Mouse (Mus musculus): Measurements from ENCODE around the gene Sprtn. TPM values are rescaled to one million over a fixed set of nuclear protein-coding genes. Genes with fewer than 3 reads are reported as not detected.

The Sprtn gene
- polyA plus RNA-seq, 1 experiment = 13.3 TPM

DNA sequence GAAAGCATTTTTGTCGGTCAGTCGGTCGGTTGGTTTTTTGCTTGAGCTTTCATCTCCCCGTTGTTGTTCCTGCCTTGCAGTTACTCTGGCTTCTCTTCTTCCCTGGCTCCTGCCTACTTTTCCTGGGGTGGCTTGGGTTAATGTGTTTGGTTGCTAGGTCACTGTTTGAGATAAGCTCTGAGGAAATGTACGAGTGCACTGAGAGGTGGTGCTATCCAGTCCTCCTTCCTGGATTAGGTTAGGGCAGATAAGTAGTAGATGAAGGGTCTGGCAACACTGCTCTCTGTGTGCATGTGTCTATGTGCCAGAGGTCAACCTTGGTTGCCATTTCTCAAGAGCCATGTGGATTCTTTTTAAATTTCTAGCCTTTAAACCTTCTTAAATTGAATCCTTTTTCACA is 25.0 kb upstream of the Sprtn start:
- TF ChIP-seq MAX (IDR thresholded peaks at IDR 0.05; ENCODE audit: low read depth) = no peak
- no peak for TF ChIP-seq TCF12 (IDR thresholded peaks at IDR 0.05; ENCODE audit: insufficient read depth, poor library complexity, severe bottlenecking)
- no peak for TF ChIP-seq USF1 (IDR thresholded peaks at IDR 0.05; ENCODE audit: low read depth)
- no peak for TF ChIP-seq MYOD1 (IDR thresholded peaks at IDR 0.05; ENCODE audit: control insufficient read depth in 1 of 3, insufficient read length in 2 of 3, low read depth in 2 of 3)
- TF ChIP-seq CEBPB (IDR thresholded peaks at IDR 0.05; ENCODE audit: insufficient read depth, poor library complexity, severe bottlenecking) = no peak
- TF ChIP-seq SRF (IDR thresholded peaks at IDR 0.05; ENCODE audit: control insufficient read depth, insufficient read length, low read depth) = no peak
- no peak for TF ChIP-seq MYOG (IDR thresholded peaks at IDR 0.05; ENCODE audit: control insufficient read depth in 1 of 3, insufficient read depth in 1 of 3, insufficient read length in 2 of 3, low read depth in 2 of 3)
- TF ChIP-seq TCF3 (IDR thresholded peaks at IDR 0.05; ENCODE audit: insufficient read length, low read depth) = no peak
- TF ChIP-seq E2F4 (IDR thresholded peaks at IDR 0.05; ENCODE audit: insufficient read depth) = no peak
- TF ChIP-seq POLR2AphosphoS2 (IDR thresholded peaks at IDR 0.05; ENCODE audit: insufficient read length, low read depth) = no peak
- TF ChIP-seq POLR2A (IDR thresholded peaks at IDR 0.05; ENCODE audit: insufficient read length, low read depth) = no peak
- TF ChIP-seq REST (IDR thresholded peaks at IDR 0.05; ENCODE audit: insufficient read depth, insufficient read length) = no peak
- H3K36me3 ChIP-seq (ENCODE audit: control insufficient read depth, insufficient read depth) = peaks cover 30% of the 10 kb centered on the region

DNA sequence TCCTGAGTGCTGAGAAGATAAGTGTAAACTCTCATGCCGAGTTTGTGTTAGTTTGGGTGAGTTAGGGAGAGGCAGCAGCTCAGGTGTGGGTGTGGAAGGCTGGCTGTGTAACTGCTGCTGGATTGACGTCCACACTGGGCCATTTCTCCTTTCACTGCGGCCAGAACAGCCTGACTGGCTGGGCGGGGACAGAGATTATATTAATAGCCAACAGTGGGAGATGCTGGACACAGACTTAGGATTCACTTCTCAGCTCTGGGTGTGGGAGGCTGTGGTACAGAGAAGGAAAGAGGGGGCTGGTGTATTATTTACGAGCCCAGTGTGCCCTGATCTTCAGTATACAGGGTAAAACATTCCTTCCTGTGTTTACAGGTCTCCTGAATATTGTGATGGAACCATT is 19.5 kb upstream of the Sprtn start:
- TF ChIP-seq E2F4 (IDR thresholded peaks at IDR 0.05; ENCODE audit: insufficient read depth) = no peak
- no peak for TF ChIP-seq MYOD1 (IDR thresholded peaks at IDR 0.05; ENCODE audit: control insufficient read depth in 1 of 3, insufficient read length in 2 of 3, low read depth in 2 of 3)
- TF ChIP-seq MAX (IDR thresholded peaks at IDR 0.05; ENCODE audit: low read depth) = no peak
- no peak for TF ChIP-seq POLR2AphosphoS2 (IDR thresholded peaks at IDR 0.05; ENCODE audit: insufficient read length, low read depth)
- no peak for TF ChIP-seq MYOG (IDR thresholded peaks at IDR 0.05; ENCODE audit: control insufficient read depth in 1 of 3, insufficient read depth in 1 of 3, insufficient read length in 2 of 3, low read depth in 2 of 3)
- no peak for TF ChIP-seq REST (IDR thresholded peaks at IDR 0.05; ENCODE audit: insufficient read depth, insufficient read length)
- TF ChIP-seq CEBPB (IDR thresholded peaks at IDR 0.05; ENCODE audit: insufficient read depth, poor library complexity, severe bottlenecking) = no peak
- TF ChIP-seq TCF12 (IDR thresholded peaks at IDR 0.05; ENCODE audit: insufficient read depth, poor library complexity, severe bottlenecking) = no peak
- no peak for TF ChIP-seq USF1 (IDR thresholded peaks at IDR 0.05; ENCODE audit: low read depth)
- TF ChIP-seq POLR2A (IDR thresholded peaks at IDR 0.05; ENCODE audit: insufficient read length, low read depth) = no peak
- no peak for TF ChIP-seq TCF3 (IDR thresholded peaks at IDR 0.05; ENCODE audit: insufficient read length, low read depth)
- TF ChIP-seq SRF (IDR thresholded peaks at IDR 0.05; ENCODE audit: control insufficient read depth, insufficient read length, low read depth) = no peak
- no peak overlapping the region for H3K4me2 ChIP-seq (ENCODE audit: low read depth)
- H3K27me3 ChIP-seq (ENCODE audit: control insufficient read depth, insufficient read depth, insufficient read length) = no peaks in the 10 kb centered on the region
- H3K79me2 ChIP-seq (ENCODE audit: control insufficient read depth, insufficient read depth) = no peaks in the 10 kb centered on the region
- no peak overlapping the region for H3ac ChIP-seq (ENCODE audit: control insufficient read depth, insufficient read length)
- peaks cover 37% of the 10 kb centered on the region for H3K36me3 ChIP-seq (ENCODE audit: control insufficient read depth, insufficient read depth)
- H3K4me3 ChIP-seq = no peak overlapping the region

More for the DNA sequence above, 25.0 kb upstream of the Sprtn start:
- Histone ChIP-seq H3ac (ENCODE audit: control insufficient read depth, insufficient read length) (no peak overlapping the region), H3K4me2 (ENCODE audit: low read depth) (no peak overlapping the region), H3K4me3 (no peak overlapping the region), H3K27me3 (ENCODE audit: control insufficient read depth, insufficient read depth, insufficient read length) (no peaks in the 10 kb centered on the region), H3K79me2 (ENCODE audit: control insufficient read depth, insufficient read depth) (peaks cover 17% of the 10 kb centered on the region)

DNA sequence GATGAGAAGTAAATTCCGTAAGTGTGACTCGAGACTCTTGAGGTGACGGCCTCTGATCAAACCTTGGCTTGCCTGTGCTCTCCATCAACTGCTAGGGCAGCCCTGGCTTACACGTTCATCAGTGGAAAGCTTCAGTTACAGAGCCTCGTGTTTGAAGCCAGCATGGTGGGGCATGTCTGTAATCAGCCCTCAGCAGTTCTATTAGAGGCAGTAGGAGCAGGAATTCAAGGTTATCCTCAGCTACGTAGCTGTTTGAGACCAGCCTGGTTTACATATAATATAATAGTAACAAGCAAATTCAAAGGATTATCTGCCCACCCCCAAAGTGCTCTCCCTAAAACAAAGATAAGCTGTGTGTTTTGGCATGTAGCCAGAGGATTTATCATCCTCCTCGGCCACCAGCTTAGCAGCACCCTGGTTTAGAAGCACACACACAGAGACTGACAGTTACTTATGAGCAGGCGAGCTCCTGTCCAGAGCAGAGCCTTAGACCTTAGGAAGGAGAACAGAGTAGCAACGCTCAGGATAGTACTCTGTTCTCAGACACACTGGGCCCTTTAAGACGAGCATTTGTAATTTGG is 18.6 kb upstream of the Sprtn start:
- H3K27me3 ChIP-seq (ENCODE audit: control insufficient read depth, insufficient read depth, insufficient read length) = no peaks in the 10 kb centered on the region

DNA sequence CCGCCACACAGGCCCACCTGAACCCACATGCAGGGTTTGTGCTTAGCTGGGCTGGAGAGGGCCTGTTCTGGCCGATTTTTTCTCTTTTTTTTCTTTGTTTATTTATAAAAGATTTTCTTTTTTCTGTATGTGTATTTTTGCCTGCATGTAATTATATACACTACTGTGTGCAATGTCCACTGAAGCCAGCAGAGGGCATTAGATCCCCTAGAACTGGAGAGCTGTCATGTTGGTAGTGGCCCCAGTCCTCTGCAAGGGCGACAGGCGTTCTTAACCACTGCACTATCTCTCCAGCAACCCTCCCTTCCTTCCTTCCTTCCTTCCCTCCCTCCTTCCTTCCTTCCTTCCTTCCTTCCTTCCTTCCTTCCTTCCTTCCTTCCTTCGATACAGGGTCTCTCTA is 9.3 kb upstream of the Sprtn start:
- H3K36me3 ChIP-seq (ENCODE audit: control insufficient read depth, insufficient read depth) = peaks cover 40% of the 10 kb centered on the region
- no peaks in the 10 kb centered on the region for H3K79me2 ChIP-seq (ENCODE audit: control insufficient read depth, insufficient read depth)
- no peak overlapping the region for H3ac ChIP-seq (ENCODE audit: control insufficient read depth, insufficient read length)
- H3K27me3 ChIP-seq (ENCODE audit: control insufficient read depth, insufficient read depth, insufficient read length) = no peaks in the 10 kb centered on the region
- TF ChIP-seq POLR2AphosphoS2 (IDR thresholded peaks at IDR 0.05; ENCODE audit: insufficient read length, low read depth) = peak; percentile 15
- no peak for TF ChIP-seq CEBPB (IDR thresholded peaks at IDR 0.05; ENCODE audit: insufficient read depth, poor library complexity, severe bottlenecking)
- no peak overlapping the region for H3K4me3 ChIP-seq
- no peak overlapping the region for H3K4me2 ChIP-seq (ENCODE audit: low read depth)

More for the DNA sequence above, 18.6 kb upstream of the Sprtn start:
- Histone ChIP-seq H3K36me3 (ENCODE audit: control insufficient read depth, insufficient read depth) (peaks cover 36% of the 10 kb centered on the region), H3K4me2 (ENCODE audit: low read depth) (no peak overlapping the region), H3K79me2 (ENCODE audit: control insufficient read depth, insufficient read depth) (no peaks in the 10 kb centered on the region), H3K4me3 (no peak overlapping the region), H3ac (ENCODE audit: control insufficient read depth, insufficient read length) (no peak overlapping the region)
- no peak for TF ChIP-seq REST (IDR thresholded peaks at IDR 0.05; ENCODE audit: insufficient read depth, insufficient read length)
- no peak for TF ChIP-seq MYOD1 (IDR thresholded peaks at IDR 0.05; ENCODE audit: control insufficient read depth in 1 of 3, insufficient read length in 2 of 3, low read depth in 2 of 3)
- no peak for TF ChIP-seq E2F4 (IDR thresholded peaks at IDR 0.05; ENCODE audit: insufficient read depth)
- no peak for TF ChIP-seq TCF3 (IDR thresholded peaks at IDR 0.05; ENCODE audit: insufficient read length, low read depth)

DNA sequence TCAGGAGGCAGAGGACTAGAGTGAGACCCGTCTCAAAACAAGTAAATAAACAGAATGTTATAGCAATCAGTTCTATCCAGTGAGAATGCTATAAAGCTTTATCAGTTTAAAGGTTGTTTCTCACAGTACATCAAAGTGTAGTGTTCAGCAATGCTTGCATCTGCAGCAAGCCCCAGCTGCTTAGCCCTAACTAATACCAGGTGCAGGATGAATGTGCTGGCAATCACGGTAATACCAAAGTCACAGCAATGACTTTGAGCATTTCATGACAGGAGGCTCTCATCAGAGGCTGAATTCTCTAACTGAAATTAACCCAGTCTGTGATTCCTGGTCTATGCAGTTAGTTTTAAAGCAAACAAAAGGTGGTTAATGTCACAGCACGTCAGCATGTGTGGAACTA is 5.1 kb upstream of the Sprtn start:
- Histone ChIP-seq H3ac (ENCODE audit: control insufficient read depth, insufficient read length) (no peak overlapping the region), H3K36me3 (ENCODE audit: control insufficient read depth, insufficient read depth) (peaks cover 21% of the 10 kb centered on the region), H3K79me2 (ENCODE audit: control insufficient read depth, insufficient read depth) (peaks cover 20% of the 10 kb centered on the region), H3K4me3 (no peak overlapping the region), H3K27me3 (ENCODE audit: control insufficient read depth, insufficient read depth, insufficient read length) (no peaks in the 10 kb centered on the region), H3K4me2 (ENCODE audit: low read depth) (no peak overlapping the region)
- TF ChIP-seq TCF12 (IDR thresholded peaks at IDR 0.05; ENCODE audit: insufficient read depth, poor library complexity, severe bottlenecking) = no peak
- TF ChIP-seq REST (IDR thresholded peaks at IDR 0.05; ENCODE audit: insufficient read depth, insufficient read length) = no peak
- no peak for TF ChIP-seq POLR2AphosphoS2 (IDR thresholded peaks at IDR 0.05; ENCODE audit: insufficient read length, low read depth)
- no peak for TF ChIP-seq E2F4 (IDR thresholded peaks at IDR 0.05; ENCODE audit: insufficient read depth)
- TF ChIP-seq TCF3 (IDR thresholded peaks at IDR 0.05; ENCODE audit: insufficient read length, low read depth) = no peak
